Mouse (Mus musculus) olfactory bulb, adult 2 months (tissue): ENCODE measurements around the gene Crx.

Experiments
- CTCF ChIP-seq: fragments of 200-500 bp; IDR thresholded peaks from 2 replicates; pipeline ENCODE4 v1.5.1; 2012; ENCODE audit warnings: low read depth, mild to moderate bottlenecking, low read length, moderate library complexity; ENCODE audit not compliant: insufficient read depth
- POLR2A ChIP-seq: fragments of 200-500 bp; IDR thresholded peaks from 2 replicates; pipeline ENCODE4 v1.6.1; 2012; ENCODE audit warnings: mild to moderate bottlenecking, low read depth, low read length, moderate library complexity; ENCODE audit not compliant: insufficient read depth

DNA sequence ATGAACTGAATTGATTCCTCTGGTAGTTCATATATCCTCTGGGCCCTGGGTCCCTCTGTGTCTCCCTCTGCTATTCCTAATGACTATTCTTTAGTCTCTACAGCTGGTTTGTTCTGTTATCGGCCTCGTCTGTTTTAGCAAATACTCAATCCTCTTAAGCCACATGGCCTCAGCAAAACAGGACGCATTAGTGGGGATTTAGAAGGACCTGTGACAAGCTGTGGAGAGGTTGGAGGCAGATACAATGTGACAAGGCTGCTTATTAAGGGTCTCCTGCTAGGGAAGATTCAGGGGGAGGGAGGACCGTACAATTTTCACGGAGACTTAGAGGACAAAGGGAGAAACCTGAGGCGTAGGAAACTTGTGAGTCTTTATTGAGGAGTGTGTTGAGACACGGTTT is 26.1 kb upstream of the Crx start:
- TF ChIP-seq CTCF (no peak), POLR2A (no peak)
